Mouse (Mus musculus) right cerebral cortex, adult 2 months (tissue): Measurements from ENCODE around the gene Gm3604.
"Not testable (repeated sequence)": the region's sequence is repeated elsewhere in the genome, so short reads cannot be mapped to it uniquely, and the experiment has no call there.

Experiments
- DNase-seq, 2 experiments: peaks; one replicate each; pipeline ENCODE4 v3.0.0; 2021 to 2022; ENCODE audit warnings: low spot score in 2 of 2

The Gm3604 gene

GRCm38 (mm10) chr13:62382952-62383351 is at the start of gene Gm3604:
TSS of gene Gm3604 (minus strand) at chr13:62383177.
- DNase-seq = peak; percentile 7 to 8

GRCm38 (mm10) chr13:62399206-62399605 is 16.2 kb upstream of the Gm3604 start:
- DNase-seq = not testable (repeated sequence)

- not testable (repeated sequence) for DNase-seq
Measured at GRCm38 (mm10) chr13:62390076-62390620, 7.2 kb upstream of the Gm3604 start.

- no peak for DNase-seq
Measured at GRCm38 (mm10) chr13:62331786-62332185, 51.2 kb downstream of the Gm3604 start.

GRCm38 (mm10) chr13:62331381-62331780 is 51.6 kb downstream of the Gm3604 start:
- no peak for DNase-seq
